31 mouse cellular contexts compared by ENCODE assay signal in the genomic region with DNA sequence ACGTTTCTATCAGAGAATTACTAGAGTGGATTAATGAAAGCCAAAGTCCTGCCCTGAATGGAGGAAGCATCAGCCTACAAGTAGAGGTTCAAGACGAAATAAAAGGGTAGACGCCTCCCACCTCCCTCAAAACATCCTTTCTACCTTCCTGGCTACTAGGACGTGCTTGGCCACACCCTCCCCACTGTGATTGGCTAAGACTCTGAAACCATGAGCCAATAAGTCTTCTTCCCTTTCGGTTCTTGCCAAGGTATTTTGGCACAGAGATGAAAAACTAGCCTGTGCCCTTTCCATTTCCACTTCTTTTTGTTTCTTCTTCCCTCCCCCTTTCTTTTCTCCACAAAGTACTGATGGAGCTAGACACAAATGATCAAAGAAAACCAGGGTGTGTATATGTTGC.
A peak's percentile ranks its signal among the peaks of the same experiment; 100 is the strongest.
DNase-seq lines count a peak whose midpoint lies in the region; ATAC-seq lines count a peak whose summit lies in the region.
"Had no signal": no experiment of that assay in that cellular context is flagged by ENCODE, and none has a peak within 500 bp of the region (broad histone marks: within the 10 kb centered on the region; RNA-seq: fewer than 3 reads in every experiment).

No protein-coding gene starts in this region.

- H3K27ac ChIP-seq in hindbrain, embryonic 11.5 days (ENCODE audit: low read depth, low read length) = no peak overlapping the region
- H3K27ac ChIP-seq: embryonic facial prominence, embryonic 12.5 days; hindbrain, embryonic 10.5 days; left cerebral cortex, adult 2 months; limb, embryonic 12.5 days; liver, embryonic 15.5 days; neural tube, embryonic 12.5 days had no signal

- peak; percentile 25 to 36 for DNase-seq in cerebellum, postnatal 10 days
- DNase-seq in heart, adult 11 months = peak; percentile 28
- DNase-seq in heart, postnatal 25 days (ENCODE audit: low spot score) = no peak
- DNase-seq in CD4-positive, CD25-positive, alpha-beta regulatory T cell, adult 2 months (ENCODE audit: low read depth, low spot score) = peak; percentile 54
- DNase-seq in induced T-regulatory cell, adult 2 months (ENCODE audit: low read depth) = peak; percentile 35
- no peak for DNase-seq in hindbrain, embryonic 11.5 days (ENCODE audit: low spot score)
- no peak for DNase-seq in kidney, postnatal 14 days
- DNase-seq: adrenal gland, postnatal 25 days; cerebellum, adult 8-10 months; embryo, embryonic 11 days; heart, postnatal 10 days; kidney, adult 8-10 months; kidney, postnatal 10 days; lung, embryonic 14.5 days; lung, postnatal 14 days; right cerebral cortex, adult 18-20 months; spleen, adult 18-20 months; thymus, postnatal 14 days had no signal

- ATAC-seq in cerebellum, adult (ENCODE audit: insufficient number of reproducible peaks, low FRiP score, low TSS enrichment) = no peak
- no peak for ATAC-seq in hindbrain, embryonic 11.5 days (ENCODE audit: low FRiP score)
- ATAC-seq: hindbrain, embryonic 16.5 days; intestine, embryonic 16.5 days; midbrain, embryonic 16.5 days had no signal

- no peak overlapping the region for H3K9ac ChIP-seq in hindbrain, embryonic 11.5 days (ENCODE audit: low read depth, low read length)
- H3K9ac ChIP-seq: embryonic facial prominence, embryonic 12.5 days; limb, embryonic 12.5 days; liver, embryonic 15.5 days; lung, embryonic 14.5 days; neural tube, embryonic 12.5 days had no signal

- no peaks in the 10 kb centered on the region for H3K9me3 ChIP-seq in hindbrain, embryonic 11.5 days (ENCODE audit: control insufficient read depth, low read length)
- H3K9me3 ChIP-seq: embryonic facial prominence, embryonic 12.5 days; hindbrain, embryonic 10.5 days; limb, embryonic 12.5 days; liver, embryonic 15.5 days; neural tube, embryonic 12.5 days had no signal

- no peaks in the 10 kb centered on the region for H3K4me1 ChIP-seq in hindbrain, embryonic 11.5 days (replicated peaks; ENCODE audit: control insufficient read depth, insufficient read depth, low read length)
- H3K4me1 ChIP-seq: hindbrain, embryonic 10.5 days; limb, embryonic 12.5 days; neural tube, embryonic 12.5 days had no signal

- H3K36me3 ChIP-seq in hindbrain, embryonic 11.5 days (ENCODE audit: control insufficient read depth, insufficient read depth, low read length) = no peaks in the 10 kb centered on the region
- H3K36me3 ChIP-seq: embryonic facial prominence, embryonic 12.5 days; hindbrain, embryonic 10.5 days; limb, embryonic 12.5 days; liver, embryonic 15.5 days; neural tube, embryonic 12.5 days had no signal

- no peak overlapping the region for H3K4me2 ChIP-seq in hindbrain, embryonic 11.5 days (replicated peaks; ENCODE audit: low read depth, low read length)
- H3K4me2 ChIP-seq: embryonic facial prominence, embryonic 12.5 days; heart, embryonic 11.5 days; limb, embryonic 12.5 days; liver, embryonic 15.5 days; lung, embryonic 14.5 days; midbrain, embryonic 11.5 days; neural tube, embryonic 12.5 days had no signal

- intact Hi-C loops in heart, postnatal 25 days (cut with DNase I) = no loop called here

- WGBS in hindbrain, embryonic 11.5 days = 79% methylated on average over 5 of the region's 5 CpGs

- no peaks in the 10 kb centered on the region for H3K27me3 ChIP-seq in hindbrain, embryonic 11.5 days (ENCODE audit: control insufficient read depth, insufficient read depth, low read length)
- H3K27me3 ChIP-seq: CH12.LX; embryonic facial prominence, embryonic 12.5 days; limb, embryonic 12.5 days; liver, embryonic 15.5 days; neural tube, embryonic 12.5 days had no signal

- no peak overlapping the region for H3K4me3 ChIP-seq in hindbrain, embryonic 11.5 days (ENCODE audit: low read depth, low read length)
- H3K4me3 ChIP-seq: embryonic facial prominence, embryonic 12.5 days; hindbrain, embryonic 10.5 days; left cerebral cortex, adult 2 months; limb, embryonic 12.5 days; liver, embryonic 15.5 days; neural tube, embryonic 12.5 days had no signal

Comparison
In these comparisons a context has a peak if more than half of its experiments do, and no peak if none do; other contexts are left out.
1. DNase-seq: peak in cerebellum, postnatal 10 days (2 of 2), heart, adult 11 months (single experiment), CD4-positive, CD25-positive, alpha-beta regulatory T cell, adult 2 months (single experiment) and induced T-regulatory cell, adult 2 months (single experiment); none in heart, postnatal 25 days (single experiment), hindbrain, embryonic 11.5 days (single experiment) and kidney, postnatal 14 days (single experiment).